ENCODE assay signal across 25 mouse cellular contexts in the genomic region with DNA sequence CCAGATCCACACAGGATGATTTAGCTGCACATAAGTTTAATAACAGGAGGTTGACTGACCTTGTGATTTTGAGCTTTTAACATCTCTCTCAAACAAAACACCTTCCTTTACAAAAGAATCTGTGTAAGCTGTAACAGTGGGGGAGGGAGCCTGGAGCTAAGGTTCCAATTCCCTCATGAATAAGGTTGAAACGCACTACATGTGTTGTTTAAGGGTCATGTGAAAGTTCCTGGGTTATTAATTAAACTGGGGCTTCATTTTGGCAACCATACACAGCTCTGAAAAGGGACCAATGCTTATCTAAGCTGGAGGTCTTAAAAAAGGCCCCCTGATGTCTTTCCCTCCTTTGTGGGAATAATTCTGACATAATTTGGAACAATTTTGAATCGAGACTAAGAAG.
DNase-seq lines count a peak whose midpoint lies in the region; ATAC-seq and TF ChIP-seq lines count a peak whose summit lies in the region.
"Had no signal": no experiment of that assay in that cellular context is flagged by ENCODE, and none has a peak within 500 bp of the region (broad histone marks: within the 10 kb centered on the region; RNA-seq: fewer than 3 reads in every experiment).

No protein-coding gene starts in this region.

- peak in 1 of 2 experiments; percentile 9 for DNase-seq in cerebellum, adult 2 months
- DNase-seq in cerebellum, postnatal 25 days, result no peak
- no peak for DNase-seq in gastrocnemius, adult 2 months
- DNase-seq in gastrocnemius, postnatal 14 days, result no peak
- DNase-seq in midbrain, embryonic 14.5 days, result peak; percentile 29
- DNase-seq in midbrain, embryonic 10.5 days (ENCODE audit: low spot score), result no peak
- DNase-seq: adrenal gland, adult 8-10 months; cerebellum, adult 9-11 months; gastrocnemius, postnatal 10 days; heart, adult 11 months; heart, postnatal 14 days; kidney, adult 11 months; liver; lung, postnatal 36 days; thymus, postnatal 36 days had no signal

- intact Hi-C loops in gastrocnemius, adult 2 months (cut with DNase I), result no loop called here
- intact Hi-C loops in gastrocnemius, postnatal 14 days (cut with DNase I; ENCODE audit: low total_unique reads), result no loop called here

- no peak for TF ChIP-seq CTCF in cerebellum, adult 2 months (IDR thresholded peaks at IDR 0.05; ENCODE audit: borderline replicate concordance, insufficient read depth, low read depth, low read length)
- TF ChIP-seq CTCF in gastrocnemius, adult 2 months (IDR thresholded peaks at IDR 0.05), result no peak

- H3K9me3 ChIP-seq in midbrain, embryonic 14.5 days (ENCODE audit: control insufficient read depth, low read length), result no peaks in the 10 kb centered on the region
- no peaks in the 10 kb centered on the region for H3K9me3 ChIP-seq in midbrain, embryonic 10.5 days (replicated peaks)
- H3K9me3 ChIP-seq: embryonic facial prominence, embryonic 10.5 days; heart, embryonic 13.5 days; hindbrain, embryonic 12.5 days; limb, embryonic 10.5 days; lung, embryonic 15.5 days; stomach, embryonic 15.5 days had no signal

- H3K4me3 ChIP-seq in cerebellum, adult 2 months (replicated peaks; ENCODE audit: insufficient read depth, low read depth, low read length), result no peak overlapping the region
- H3K4me3 ChIP-seq in gastrocnemius, adult 2 months, result no peak overlapping the region
- no peak overlapping the region for H3K4me3 ChIP-seq in midbrain, embryonic 14.5 days (replicated peaks; ENCODE audit: low read depth, low read length)
- H3K4me3 ChIP-seq in midbrain, embryonic 10.5 days, result no peak overlapping the region
- H3K4me3 ChIP-seq: embryonic facial prominence, embryonic 10.5 days; heart, embryonic 13.5 days; hindbrain, embryonic 12.5 days; limb, embryonic 10.5 days; liver, embryonic 15.5 days; lung, embryonic 15.5 days; stomach, embryonic 15.5 days had no signal

- H3K27me3 ChIP-seq in cerebellum, adult 2 months (ENCODE audit: control insufficient read depth, insufficient read depth, low read length), result no peaks in the 10 kb centered on the region
- no peaks in the 10 kb centered on the region for H3K27me3 ChIP-seq in midbrain, embryonic 14.5 days (ENCODE audit: control insufficient read depth, insufficient read depth, low read length)
- H3K27me3 ChIP-seq in midbrain, embryonic 10.5 days (ENCODE audit: low read depth, poor library complexity, severe bottlenecking), result no peaks in the 10 kb centered on the region
- H3K27me3 ChIP-seq: heart, embryonic 13.5 days; hindbrain, embryonic 12.5 days; liver, embryonic 15.5 days; lung, embryonic 15.5 days; stomach, embryonic 15.5 days had no signal

- no peak overlapping the region for H3K9ac ChIP-seq in midbrain, embryonic 14.5 days (replicated peaks; ENCODE audit: low read length)
- H3K9ac ChIP-seq: heart, embryonic 13.5 days; hindbrain, embryonic 12.5 days; liver, embryonic 15.5 days; lung, embryonic 15.5 days; stomach, embryonic 15.5 days had no signal

- ATAC-seq in midbrain, embryonic 14.5 days (ENCODE audit: low FRiP score, low TSS enrichment), result no peak
- no peak for ATAC-seq in megakaryocyte progenitor cell, adult 5-6 weeks (replicated peaks; ENCODE audit: poor library complexity)
- ATAC-seq: activated CD4-positive, CD25-positive, alpha-beta regulatory T cell, adult 4 months had no signal

- TF ChIP-seq POLR2A in cerebellum, adult 2 months (IDR thresholded peaks at IDR 0.05; ENCODE audit: borderline replicate concordance, insufficient read depth, low read length), result no peak

- no peaks in the 10 kb centered on the region for H3K36me3 ChIP-seq in midbrain, embryonic 14.5 days (ENCODE audit: control insufficient read depth, insufficient read depth, low read length)
- H3K36me3 ChIP-seq in midbrain, embryonic 10.5 days, result no peaks in the 10 kb centered on the region
- H3K36me3 ChIP-seq: embryonic facial prominence, embryonic 10.5 days; heart, embryonic 13.5 days; hindbrain, embryonic 12.5 days; limb, embryonic 10.5 days; liver, embryonic 15.5 days; lung, embryonic 15.5 days; stomach, embryonic 15.5 days had no signal

- peaks cover 9% of the 10 kb centered on the region for H3K4me1 ChIP-seq in cerebellum, adult 2 months (ENCODE audit: control insufficient read depth, insufficient read depth, low read length)
- H3K4me1 ChIP-seq in midbrain, embryonic 14.5 days (ENCODE audit: control insufficient read depth, insufficient read depth, low read length), result peaks cover 8% of the 10 kb centered on the region; the same call in 1 of the 2 replicates
- peaks cover 22% of the 10 kb centered on the region for H3K4me1 ChIP-seq in midbrain, embryonic 10.5 days
- H3K4me1 ChIP-seq: hindbrain, embryonic 12.5 days; limb, embryonic 10.5 days; liver, embryonic 15.5 days; lung, embryonic 15.5 days; stomach, embryonic 15.5 days had no signal

- peak overlapping the region; percentile 53; the same call in 1 of the 2 replicates for H3K27ac ChIP-seq in cerebellum, adult 2 months (ENCODE audit: insufficient read depth, low read length)
- H3K27ac ChIP-seq in gastrocnemius, adult 2 months, result peak overlapping the region; percentile 71; the same call in 1 of the 2 replicates
- no peak overlapping the region for H3K27ac ChIP-seq in midbrain, embryonic 14.5 days (replicated peaks; ENCODE audit: low read depth, low read length)
- H3K27ac ChIP-seq in midbrain, embryonic 10.5 days (replicated peaks), result no peak overlapping the region
- H3K27ac ChIP-seq: embryonic facial prominence, embryonic 10.5 days; hindbrain, embryonic 12.5 days; kidney, postnatal 0 days; limb, embryonic 10.5 days; liver, embryonic 15.5 days; lung, embryonic 15.5 days; stomach, embryonic 15.5 days had no signal

- 72% methylated on average over 2 of the region's 2 CpGs for WGBS in cerebellum, adult 2 months
- 27% methylated on average over 2 of the region's 2 CpGs for WGBS in midbrain, embryonic 14.5 days
- 32% methylated on average over 2 of the region's 2 CpGs for WGBS in midbrain, embryonic 10.5 days

- H3K4me2 ChIP-seq in midbrain, embryonic 14.5 days (ENCODE audit: low read length), result no peak overlapping the region
- H3K4me2 ChIP-seq: hindbrain, embryonic 12.5 days; liver, embryonic 15.5 days; lung, embryonic 15.5 days; stomach, embryonic 15.5 days had no signal

Comparison
In these comparisons a context has a peak if more than half of its experiments do, and no peak if none do; other contexts are left out.
1. H3K27ac ChIP-seq: peak in cerebellum, adult 2 months (single experiment) and gastrocnemius, adult 2 months (single experiment); none in midbrain, embryonic 14.5 days (single experiment) and midbrain, embryonic 10.5 days (single experiment).